Mouse (Mus musculus): ENCODE measurements at regions not wholly inside any gene's neighbourhood (a gene's known extent, or its start where the extent isn't known, plus 50 kb on each side); places are given as distances from the start of the nearest gene placed in this dataset.

DNA sequence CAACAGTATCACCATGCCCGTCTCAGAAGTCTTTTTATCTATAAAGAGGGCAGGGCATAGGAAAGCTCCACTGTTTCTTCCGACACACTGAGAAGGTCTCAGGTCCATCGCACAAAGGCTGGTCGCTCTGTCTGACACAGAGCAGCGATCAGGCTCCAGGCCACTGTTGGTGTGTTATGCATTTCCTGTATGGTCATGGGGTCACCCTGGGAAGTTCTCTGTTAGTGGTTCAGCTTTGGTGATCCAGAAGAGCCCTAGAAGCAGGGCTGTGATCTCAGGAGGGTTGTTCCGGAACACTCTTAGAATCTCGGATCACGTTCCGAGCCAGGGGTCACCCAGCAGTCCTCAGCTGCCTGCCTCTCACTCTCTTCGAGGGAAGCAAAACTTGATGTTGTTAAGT is 150.7 kb downstream of the Qrsl1 start:
- no peak for DNase-seq

DNA sequence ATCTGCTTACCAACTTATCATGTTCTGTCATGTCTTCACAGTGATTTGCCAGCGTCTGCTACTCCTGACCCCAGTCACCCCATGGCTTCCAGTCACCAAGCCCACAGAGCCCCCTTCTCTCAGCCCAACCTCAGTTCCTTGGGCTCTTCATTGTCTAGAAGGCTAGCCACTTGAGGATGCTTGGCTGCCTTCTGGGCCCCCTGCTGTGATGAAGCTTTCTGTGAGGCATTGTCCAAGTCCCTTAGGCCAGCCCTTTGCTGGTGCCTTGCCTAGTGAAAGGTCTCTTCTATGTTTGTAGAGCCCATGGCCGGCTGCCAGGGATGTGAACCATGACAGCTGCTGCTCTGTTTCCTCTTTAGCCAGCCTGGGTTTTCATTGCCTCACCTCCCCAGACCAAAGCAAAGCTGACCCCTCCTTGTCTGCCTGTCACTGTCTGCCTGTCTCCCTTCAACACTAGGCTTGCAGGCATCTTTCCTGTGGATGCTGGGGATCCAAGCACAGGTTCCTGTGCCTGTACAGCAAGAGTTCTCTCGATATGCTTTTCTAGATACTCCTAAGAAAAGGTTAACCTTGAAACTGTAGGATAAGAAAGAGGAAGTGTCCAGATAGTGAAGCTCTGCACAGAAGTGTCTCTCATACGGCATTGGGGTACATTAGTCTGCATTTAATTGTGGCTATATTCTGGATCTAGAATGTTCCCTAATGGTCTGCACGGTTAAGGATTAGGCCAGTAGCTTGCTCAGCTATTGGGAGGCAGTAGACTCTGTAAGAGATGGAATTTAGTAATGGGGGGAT is 149.5 kb downstream of the Qrsl1 start:
- DNase-seq = peak; percentile 29

DNA sequence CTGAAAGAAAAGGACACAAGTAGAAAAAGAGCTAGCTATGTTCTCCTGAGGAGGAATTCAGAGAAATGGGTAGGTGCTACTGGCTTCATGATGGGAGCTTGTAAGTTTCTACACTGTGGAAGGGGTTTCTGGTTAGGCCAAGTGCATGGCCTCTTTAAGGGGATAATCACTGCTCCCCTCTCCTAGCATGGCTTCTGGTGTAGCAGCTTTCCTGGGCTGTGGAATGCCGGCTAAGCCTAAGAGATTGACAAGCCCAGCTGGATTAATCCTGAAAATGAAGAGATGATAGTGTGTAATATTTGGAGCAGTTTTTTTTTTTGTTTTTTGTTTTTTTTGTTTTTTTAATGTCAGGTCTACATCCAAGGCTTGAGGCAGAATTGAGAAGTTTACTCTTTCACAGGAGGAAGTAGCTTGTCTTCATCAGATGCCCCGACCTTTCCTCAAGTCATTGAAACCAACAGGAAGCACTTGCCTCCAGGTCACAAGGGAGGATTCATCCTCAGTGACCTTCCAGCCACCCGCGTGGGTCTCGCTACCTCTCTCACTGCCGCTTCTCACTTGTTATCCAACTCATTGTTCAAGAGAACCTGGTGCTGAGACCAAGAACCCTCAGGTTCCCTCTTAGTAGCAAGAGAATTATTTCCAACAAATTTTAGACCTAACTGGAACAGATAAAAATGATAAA is 144.5 kb downstream of the Qrsl1 start:
- no peak for DNase-seq

DNA sequence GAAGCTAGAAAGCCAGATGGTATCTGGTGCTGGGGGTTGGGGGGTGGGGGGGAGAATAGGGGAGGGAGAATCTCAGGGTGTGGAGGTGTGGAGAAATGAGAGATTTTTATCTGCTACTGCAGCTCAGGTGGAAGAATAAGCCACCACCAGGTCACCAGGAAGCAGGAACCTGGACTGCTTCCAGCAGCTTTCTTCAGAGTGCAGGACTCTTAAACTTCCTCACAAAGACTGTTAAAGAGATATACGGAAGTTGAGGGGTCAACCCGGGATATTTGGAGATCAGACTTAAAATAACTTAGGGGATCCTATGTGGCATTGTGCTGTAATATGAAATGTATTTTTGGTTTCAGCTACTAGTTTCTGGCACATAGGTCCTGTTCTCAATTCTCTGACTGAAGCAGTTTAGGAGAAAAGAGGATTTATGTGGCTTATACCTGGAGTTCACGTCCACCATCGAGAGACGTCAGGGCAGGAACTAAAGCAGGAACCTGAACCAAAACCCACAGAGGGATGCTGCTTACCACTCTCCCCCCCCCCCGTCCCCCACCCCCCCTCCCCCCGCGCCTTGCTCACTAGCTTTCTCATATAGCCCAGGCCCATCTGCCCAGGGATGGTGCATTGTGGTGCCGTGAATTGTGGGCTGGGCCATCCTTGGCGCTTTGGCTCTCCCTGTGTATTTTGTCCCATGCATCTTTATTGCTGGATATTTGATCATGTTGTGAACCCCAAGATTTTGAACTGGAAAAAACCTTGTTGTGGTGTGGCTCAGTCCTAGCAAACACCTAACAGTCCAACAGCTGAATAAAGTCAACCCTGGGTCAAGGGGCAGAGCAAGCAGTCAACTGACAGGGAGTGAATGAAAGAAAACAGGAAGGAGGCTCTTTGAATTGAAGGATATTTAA is 143.2 kb downstream of the Qrsl1 start:
- DNase-seq = no peak

DNA sequence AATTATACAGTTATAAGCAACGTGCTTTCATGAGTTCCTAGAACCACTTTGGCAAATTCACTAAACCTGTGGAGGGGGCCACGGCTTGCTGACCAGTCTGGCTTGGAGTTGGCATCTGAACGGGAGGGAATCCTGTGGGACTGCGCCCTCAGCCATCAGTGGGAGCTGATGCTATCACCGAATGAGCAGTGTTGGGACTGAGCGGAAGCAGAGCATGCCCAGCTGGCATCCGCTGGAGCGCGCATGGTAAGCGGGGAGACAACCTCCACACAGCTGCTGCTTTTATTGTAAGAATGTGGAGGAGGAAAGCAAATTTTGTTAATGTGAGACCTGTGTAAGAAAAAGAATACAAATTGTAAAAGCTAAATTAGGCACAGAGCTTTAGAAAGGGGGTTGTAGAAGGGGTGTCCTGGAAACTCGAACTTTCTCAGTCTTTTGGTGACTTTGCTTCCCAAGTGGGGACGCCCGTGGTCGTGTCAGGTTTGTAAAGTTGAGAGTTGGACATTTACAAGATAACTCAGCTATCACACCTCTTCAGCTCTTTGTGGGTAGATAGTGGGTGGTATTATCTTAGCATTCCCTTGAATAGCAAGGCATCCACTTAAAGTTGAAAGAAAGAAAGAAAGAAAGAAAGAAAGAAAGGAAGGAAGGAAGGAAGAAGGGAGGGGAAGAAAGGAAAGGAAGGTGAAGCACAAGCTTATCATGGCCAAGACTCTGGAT is 142.2 kb downstream of the Qrsl1 start:
- DNase-seq = no peak

DNA sequence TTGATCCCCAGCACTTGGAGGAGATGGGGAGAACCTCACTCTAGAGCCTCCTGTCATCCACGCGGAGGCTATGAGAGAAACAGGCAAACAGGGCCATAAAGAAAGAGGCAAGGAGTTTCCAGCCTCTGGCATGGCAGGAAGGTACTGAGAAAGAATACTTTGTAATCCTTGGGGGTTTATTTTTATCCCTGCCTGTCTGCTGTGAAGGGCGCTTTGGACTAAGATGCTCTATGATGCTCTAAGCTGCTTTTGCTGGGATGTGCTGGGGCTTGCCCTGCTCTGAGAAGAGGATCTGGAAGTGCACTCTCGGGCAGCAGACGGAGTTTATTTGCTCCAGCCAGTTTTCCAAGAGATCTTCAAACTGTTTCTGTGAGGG is 141.7 kb downstream of the Qrsl1 start:
- DNase-seq = no peak

DNA sequence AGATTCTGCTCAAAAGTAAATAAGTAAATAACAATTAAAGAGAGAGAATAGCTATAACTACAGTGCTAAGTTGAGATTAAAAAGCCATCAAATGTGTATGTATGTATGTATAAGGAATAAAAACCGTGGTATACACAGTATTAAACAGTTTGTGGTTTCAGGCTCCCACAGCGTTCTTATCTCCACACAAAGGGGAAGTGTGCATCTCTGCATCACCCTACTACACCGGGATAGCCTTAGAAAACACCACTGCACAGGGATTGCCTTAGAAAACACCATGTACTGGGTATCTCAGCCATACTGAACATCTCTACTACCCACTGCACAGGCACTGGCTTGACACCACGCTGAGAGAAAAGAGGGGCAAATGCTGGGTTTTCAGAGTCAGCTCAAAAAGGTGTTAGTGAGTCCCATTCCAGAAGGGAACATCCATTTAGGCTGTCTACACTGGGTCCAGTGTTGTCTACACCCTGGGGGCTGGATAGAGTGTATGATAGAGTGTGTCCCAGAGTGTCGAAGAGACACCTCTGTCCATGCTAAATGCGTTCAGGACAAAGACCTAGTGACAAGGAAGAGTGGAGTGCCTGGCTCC is 139.5 kb downstream of the Qrsl1 start:
- no peak for DNase-seq

DNA sequence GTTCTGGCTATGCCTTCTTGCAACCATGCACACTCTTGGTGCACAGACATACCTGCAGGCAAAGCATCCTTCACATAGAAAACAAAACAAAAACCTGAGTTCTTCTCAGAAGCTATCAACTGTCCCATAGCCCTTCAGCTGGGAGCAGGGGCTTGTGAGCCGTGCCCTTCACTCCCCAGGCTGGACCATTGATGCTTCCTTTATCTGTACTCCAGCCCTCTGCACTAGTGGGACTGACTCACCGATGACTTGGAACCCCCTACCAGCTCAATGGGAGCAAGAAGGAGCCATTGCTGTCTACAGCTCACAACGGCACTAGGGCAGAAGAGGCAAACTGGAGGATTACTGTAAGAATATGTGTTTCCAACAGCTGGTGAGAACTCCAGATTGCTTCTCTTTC is 137.0 kb downstream of the Qrsl1 start:
- DNase-seq = no peak

DNA sequence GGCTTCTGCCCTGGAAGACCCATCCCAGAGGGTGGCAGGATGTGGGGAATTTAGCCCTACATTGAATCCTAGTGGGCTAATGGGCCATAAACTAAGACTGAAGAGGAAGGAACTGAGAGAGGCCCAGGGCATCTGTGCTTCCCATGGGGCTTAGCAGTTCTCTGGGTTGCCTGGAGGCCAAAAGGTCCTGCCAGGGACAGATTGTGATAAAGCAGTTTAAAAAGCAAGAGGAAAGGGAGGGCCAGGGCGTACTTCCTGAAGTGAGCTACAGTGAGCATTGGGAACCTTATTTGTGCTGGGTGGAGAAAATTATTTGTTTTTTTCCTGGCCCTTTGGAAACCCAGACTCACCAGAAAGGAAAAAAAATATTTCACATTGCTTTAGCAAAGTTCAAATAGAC is 136.3 kb downstream of the Qrsl1 start:
- no peak for DNase-seq

DNA sequence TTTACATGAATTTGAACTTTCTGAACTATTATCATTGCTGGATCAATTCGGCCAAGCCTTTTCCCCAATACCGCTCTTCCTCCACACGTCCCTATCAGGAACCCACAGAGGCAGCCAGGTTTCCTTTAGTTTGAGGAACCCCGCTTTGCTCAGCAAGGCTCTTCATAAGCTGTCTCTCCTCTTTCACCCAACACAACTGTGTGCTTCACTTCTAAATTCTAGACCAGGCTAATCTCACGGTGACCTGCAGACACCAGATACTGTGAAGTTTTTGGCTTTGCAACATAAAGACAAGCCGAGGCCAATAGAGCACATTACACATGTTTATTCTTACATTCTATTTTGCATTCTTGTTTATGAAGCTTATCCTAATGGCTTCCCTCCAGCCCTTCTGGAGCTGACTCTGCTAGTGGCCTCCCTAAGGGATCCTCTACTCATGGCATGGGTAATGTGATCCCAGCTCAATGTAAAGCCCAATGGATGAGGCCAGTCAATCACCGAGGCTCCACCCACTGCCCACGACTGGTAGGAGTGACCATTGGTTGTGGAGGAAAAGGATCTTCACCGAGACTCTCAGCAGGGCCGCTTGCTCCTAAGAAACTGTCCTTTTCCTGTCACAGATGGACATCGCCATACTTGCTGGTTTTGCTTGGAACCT is 135.6 kb downstream of the Qrsl1 start:
- DNase-seq = no peak

DNA sequence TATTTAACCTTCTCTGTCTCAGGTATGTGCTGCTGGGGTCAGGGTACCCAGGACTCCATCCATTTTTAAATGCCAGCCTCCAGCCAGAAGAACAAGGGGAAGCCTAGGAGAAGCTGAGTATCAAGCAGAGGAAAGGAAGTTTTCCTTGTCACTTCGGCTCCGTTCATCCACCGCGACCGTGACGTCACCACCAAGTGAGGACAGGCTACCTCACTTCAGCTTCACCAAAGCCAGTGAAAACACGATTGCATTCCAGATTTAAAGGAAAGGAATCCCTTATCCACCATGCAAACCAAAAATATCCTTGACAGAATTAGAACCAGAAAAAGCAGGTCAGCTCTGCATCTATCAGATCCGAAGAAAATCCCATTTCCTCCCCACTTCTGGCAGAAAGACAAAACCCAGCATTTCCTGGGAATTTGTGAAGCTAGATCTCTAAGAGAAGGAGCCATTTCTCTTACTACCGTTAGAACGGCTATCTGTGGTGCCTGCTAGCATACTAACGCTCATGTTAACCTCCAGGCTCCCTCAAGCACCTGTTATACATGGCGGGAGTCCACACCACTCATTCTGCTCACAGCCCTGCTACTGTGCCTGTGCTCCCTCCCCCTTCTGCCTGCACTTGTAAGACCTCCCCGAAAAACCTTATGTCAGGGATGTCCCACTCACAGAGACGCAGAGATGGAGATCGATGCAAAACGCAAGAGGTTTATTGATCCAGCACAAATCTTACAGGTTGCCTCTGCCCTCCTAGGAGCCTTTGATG is 133.4 kb downstream of the Qrsl1 start:
- DNase-seq = no peak

DNA sequence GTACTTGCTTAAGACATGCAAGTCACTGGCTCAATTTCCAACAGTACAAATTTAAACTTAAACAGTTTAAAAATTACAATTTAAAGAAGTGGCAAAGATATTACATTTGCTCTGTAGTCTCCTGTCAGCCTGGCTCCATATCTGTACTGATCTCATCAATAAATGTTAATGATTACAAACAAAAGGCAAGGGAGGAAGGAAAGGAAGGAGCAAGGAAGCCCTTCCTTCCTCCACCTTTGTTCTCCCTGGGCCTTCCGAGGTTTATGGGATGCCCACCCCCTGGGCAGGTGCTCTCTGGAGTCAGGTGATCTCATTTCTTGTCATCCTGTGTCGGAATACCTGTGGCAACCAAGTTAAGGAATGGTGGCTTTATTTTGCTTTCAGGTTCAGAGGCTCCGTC is 132.5 kb downstream of the Qrsl1 start:
- DNase-seq = no peak

DNA sequence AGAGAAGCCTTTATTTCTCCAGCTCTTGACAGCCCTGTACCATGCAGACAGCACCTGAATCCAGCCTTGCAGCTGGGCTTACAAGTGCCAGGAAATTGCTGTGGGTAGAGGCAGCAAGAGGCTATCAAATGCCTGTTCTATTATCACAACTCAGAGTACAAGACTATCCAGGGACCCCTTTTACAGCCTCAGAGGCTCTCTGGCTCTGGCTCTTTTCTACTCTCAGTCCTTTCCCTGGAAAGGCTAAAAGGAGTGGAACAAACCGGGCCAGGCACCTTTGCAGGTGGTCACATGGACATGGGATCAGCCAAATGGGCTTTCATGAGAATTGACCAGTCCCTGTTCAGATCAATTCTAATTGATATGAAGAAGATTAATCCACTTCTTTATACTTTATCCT is 125.7 kb downstream of the Qrsl1 start:
- DNase-seq = no peak

DNA sequence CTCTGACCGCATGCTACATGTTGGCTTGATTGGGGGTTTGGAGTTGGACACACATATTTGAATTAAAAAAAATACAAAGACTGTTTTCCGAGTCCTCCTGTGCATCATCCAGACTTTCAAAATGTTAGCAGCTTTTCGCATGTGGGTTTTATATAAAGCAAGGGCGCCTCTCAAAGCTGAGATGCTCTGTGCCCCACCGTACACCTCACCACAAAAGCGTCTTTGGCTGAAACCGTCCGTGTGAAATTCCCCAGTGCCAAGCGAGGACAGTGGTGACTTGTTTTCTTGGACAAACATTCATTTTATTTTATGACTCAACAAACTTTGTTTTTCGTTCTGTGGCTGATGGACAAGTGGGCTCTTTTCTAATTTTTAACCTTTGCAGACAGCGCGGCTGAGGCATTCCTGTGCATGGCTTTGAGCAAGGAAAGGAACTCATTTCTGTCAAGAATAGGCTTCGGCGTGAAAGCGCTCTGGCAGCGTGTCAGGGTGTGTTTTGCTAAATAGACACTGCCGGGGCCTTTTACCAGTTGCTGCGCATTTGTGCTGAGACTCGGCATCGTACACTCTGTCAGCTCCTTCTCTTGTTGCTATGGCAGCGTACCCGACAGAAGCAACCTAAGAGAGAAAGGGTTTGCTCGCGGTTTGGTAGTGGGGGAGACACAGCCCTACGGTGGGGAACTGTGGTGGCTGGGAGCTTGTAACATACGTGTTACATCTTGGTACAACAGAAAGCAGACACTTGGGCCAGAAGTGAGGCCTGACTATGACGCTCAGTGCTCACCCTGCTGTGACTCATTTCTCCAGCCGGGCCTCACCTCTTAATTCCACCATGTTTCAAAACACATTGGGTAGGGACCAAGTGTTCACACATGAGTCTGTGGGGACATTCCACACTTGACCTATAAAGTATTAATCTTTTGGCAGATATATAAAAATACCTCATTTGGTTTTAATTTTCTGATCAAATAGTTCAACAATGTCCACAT is 123.6 kb downstream of the Qrsl1 start:
- DNase-seq = no peak

DNA sequence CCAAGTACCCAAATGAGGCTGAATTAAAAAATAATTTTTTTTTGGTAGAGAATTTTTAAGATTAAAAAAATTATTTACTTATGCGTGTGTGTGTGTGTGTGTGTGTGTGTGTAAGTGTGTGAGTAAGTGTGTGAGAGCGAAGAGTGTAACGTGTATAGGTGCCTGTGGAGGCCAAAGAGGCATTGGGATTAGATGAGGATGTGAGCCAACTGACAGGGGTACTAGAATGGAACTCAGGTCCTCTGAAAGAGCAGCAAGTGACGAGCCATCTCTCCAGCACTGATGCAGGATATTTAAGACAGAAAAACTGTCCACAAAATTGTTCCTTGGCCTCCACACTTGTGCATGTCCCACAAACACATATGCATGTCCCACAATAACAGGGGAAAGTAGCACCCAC is 121.0 kb downstream of the Qrsl1 start:
- no peak for DNase-seq

DNA sequence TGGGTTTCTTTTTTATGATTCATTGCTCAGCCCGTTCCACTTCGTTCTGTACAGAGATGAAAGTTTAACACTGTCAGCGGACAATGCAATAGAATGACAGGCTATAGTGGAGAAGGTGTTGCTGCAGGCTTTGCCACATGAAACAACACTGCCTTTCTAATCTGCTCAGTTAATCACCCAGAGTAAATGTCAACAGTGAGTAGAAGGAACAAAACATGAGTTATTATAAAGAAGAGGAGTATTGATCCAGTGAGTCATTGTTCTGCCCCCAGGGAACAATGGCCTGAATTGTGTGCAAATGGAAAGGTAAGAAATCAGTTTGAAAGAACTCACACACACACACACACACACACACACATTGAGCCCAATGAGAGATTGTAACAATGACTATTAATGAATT is 118.2 kb downstream of the Qrsl1 start:
- DNase-seq = no peak

DNA sequence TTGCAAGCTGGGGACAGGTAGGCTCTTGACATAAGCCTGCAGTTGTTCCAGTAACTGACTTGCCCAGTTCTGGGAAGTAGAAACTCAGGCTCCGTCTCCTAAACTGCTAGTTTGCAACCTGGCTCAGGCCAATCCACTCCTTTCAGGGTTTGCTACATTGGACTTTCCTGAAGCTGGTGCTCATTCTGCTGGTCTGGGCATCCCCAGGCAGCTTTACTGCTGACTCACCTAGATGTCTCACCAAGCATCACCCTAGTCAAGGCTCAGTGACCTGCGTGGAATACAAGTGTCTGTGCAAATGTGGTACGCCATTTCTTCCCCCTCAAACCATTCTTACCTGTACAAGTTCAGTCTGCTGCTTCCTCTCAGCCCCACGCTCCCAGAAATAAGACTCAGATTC is 110.8 kb downstream of the Qrsl1 start:
- no peak for DNase-seq

DNA sequence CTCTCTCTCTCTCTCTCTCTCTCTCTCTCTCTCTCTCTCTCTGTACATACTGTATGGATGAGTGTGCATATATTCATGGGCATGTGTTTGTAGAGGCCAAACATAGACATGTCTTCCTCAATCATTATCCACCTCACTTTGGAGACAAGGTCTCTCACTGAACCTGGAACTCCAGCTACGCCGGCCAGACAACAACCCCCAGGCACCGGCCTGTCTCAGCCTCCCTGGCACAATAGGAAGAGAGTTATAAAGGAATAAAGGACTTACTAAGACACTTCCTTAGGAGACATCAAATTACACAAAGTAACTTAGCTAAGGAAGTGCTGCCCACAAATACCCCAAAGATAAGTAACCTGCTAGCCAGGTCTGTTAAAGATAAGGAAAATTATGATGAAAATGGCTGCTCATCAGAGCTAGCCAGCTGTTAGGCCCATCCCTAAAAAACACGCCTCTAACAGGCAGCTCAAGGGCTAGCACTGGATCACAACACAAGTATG is 110.0 kb downstream of the Qrsl1 start:
- no peak for DNase-seq

DNA sequence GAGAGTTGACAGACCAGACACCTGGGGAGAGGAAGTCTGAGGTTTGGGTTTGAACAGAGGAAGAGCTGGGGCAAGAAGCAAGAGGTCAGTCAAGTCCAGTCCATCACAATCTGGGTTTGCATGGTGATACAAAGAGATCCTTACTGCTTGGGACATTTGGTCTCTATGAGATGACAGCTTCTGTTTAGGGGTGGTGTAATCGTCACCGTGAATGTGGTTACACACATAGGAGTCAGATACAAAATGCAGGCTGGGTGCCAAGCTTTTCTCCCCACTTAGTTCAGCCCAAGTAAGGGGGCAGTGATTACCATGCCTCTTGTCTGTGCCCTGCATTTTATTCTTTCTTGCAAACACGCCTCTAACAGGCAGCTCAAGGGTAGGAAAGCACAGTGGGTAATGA is 108.9 kb downstream of the Qrsl1 start:
- DNase-seq = no peak

DNA sequence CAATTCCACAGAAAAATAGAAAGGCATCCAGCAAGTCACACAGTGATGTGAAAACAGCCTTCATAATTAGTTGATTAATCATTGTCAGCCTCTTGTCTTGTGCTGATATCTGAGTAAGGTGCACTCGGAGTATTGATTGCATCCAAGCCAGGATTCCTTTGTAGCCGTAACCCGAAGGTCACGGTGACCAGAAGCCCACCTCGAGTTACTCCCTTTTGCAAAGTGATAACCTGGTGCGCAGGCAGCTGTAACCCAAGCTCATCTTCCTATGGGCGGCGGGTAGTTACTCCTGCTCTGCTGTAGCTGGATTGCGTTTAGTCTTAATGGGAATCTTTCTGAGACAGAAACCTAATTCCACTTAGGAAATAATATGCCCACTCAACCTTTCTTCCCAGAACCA is 107.0 kb downstream of the Qrsl1 start:
- DNase-seq = no peak
